Mouse (Mus musculus) neural tube, embryonic 15.5 days (tissue): ENCODE data around the gene Epha2. TPM values are rescaled to one million over a fixed set of nuclear protein-coding genes. Genes with fewer than 3 reads are reported as not detected.

Experiments used
- ATAC-seq: fragments of 200-750 bp; cut with Nextera tagmentation; 2 replicates; pipeline ENCODE4 v1.8.0; 2017; ENCODE audit warnings: mild to moderate bottlenecking, moderate TSS enrichment, moderate library complexity; ENCODE audit not compliant: low FRiP score
- H3K27ac ChIP-seq: fragments of 300-500 bp; sonication (generic); replicated peaks from 2 replicates; pipeline ENCODE4 v1.5.1; 2015; ENCODE audit warnings: mild to moderate bottlenecking, inconsistent platforms
- H3K27me3 ChIP-seq: fragments of 300-500 bp; sonication (generic); replicated peaks from 2 replicates; pipeline ENCODE4 v1.6.1; 2015; ENCODE audit warnings: inconsistent platforms
- H3K36me3 ChIP-seq: fragments of 300-500 bp; sonication (generic); 2 replicates; pipeline ENCODE4 v1.6.1; 2015; ENCODE audit warnings: inconsistent platforms
- H3K4me1 ChIP-seq: fragments of 300-500 bp; sonication (generic); 2 replicates; pipeline ENCODE4 v1.6.1; 2015; ENCODE audit warnings: inconsistent platforms
- H3K4me2 ChIP-seq: fragments of 300-500 bp; sonication (generic); 2 replicates; pipeline ENCODE4 v1.6.1; 2015; ENCODE audit warnings: inconsistent platforms, mild to moderate bottlenecking, moderate library complexity
- H3K4me3 ChIP-seq: fragments of 300-500 bp; sonication (generic); replicated peaks from 2 replicates; pipeline ENCODE4 v1.5.1; 2015; ENCODE audit warnings: mild to moderate bottlenecking, inconsistent platforms
- H3K9ac ChIP-seq: fragments of 300-500 bp; sonication (generic); replicated peaks from 2 replicates; pipeline ENCODE4 v1.6.1; 2015; ENCODE audit warnings: mild to moderate bottlenecking, inconsistent platforms
- H3K9me3 ChIP-seq: fragments of 300-500 bp; sonication (generic); replicated peaks from 2 replicates; pipeline ENCODE4 v1.6.1; 2016; ENCODE audit warnings: inconsistent platforms
- WGBS: fragments of 180-500 bp; shearing (Covaris S2); methylation state at CpG from one replicate; pipeline ENCODE4 v1.1.7; 2015; ENCODE audit warnings: mixed read lengths; 5-methylcytosine and 5-hydroxymethylcytosine counted together
- polyA plus RNA-seq: library from polyadenylated mRNA; unstranded; fragments of >200 nt; fragmentation: Nextera tagmentation; extraction: Ambion mirVana; gene quantifications from 2 replicates; pipeline ENCODE4 v1.2.1, GENCODE M21; 2015

Gene Epha2
- polyA plus RNA-seq, 1 experiment from 2014 or later = 0.87 TPM

- H3K4me1 ChIP-seq = peaks cover 25% of the 10 kb centered on the region
- H3K36me3 ChIP-seq = no peaks in the 10 kb centered on the region
- WGBS = 96% methylated on average over 22 of the region's 22 CpGs
- H3K27me3 ChIP-seq = peaks cover 8% of the 10 kb centered on the region
- no peak overlapping the region for H3K4me3 ChIP-seq
- no peak overlapping the region for H3K27ac ChIP-seq
- H3K4me2 ChIP-seq = no peak overlapping the region
- H3K9me3 ChIP-seq = no peaks in the 10 kb centered on the region
- H3K9ac ChIP-seq = no peak overlapping the region
- no peak for ATAC-seq
These were observed 7.3 kb downstream of the Epha2 start for GRCm38 (mm10) chr4:141308381-141308780.

- H3K27me3 ChIP-seq = peaks cover 2% of the 10 kb centered on the region; the same call in 1 of the 2 replicates
- ATAC-seq = no peak
- 94% methylated on average over 34 of the region's 34 CpGs for WGBS
These were observed 8.1 kb downstream of the Epha2 start for GRCm38 (mm10) chr4:141308857-141309772.

GRCm38 (mm10) chr4:141309773-141310145, 8.7 kb downstream of the Epha2 start:
- 45% methylated on average over 10 of the region's 10 CpGs for WGBS
- Histone ChIP-seq H3K36me3 (no peaks in the 10 kb centered on the region), H3K4me1 (peaks cover 28% of the 10 kb centered on the region), H3K27ac (no peak overlapping the region), H3K27me3 (no peaks in the 10 kb centered on the region), H3K4me2 (no peak overlapping the region), H3K9me3 (no peaks in the 10 kb centered on the region), H3K9ac (no peak overlapping the region), H3K4me3 (no peak overlapping the region)
- ATAC-seq = no peak

More at GRCm38 (mm10) chr4:141308857-141309772, 8.1 kb downstream of the Epha2 start:
- Histone ChIP-seq H3K4me1 (peaks cover 28% of the 10 kb centered on the region), H3K27ac (no peak overlapping the region), H3K4me3 (no peak overlapping the region), H3K9ac (no peak overlapping the region), H3K9me3 (no peaks in the 10 kb centered on the region), H3K36me3 (no peaks in the 10 kb centered on the region), H3K4me2 (no peak overlapping the region)

- H3K9ac ChIP-seq = no peak overlapping the region
- no peaks in the 10 kb centered on the region for H3K9me3 ChIP-seq
- no peaks in the 10 kb centered on the region for H3K36me3 ChIP-seq
- H3K4me1 ChIP-seq = peaks cover 28% of the 10 kb centered on the region
- no peak for ATAC-seq
- H3K4me2 ChIP-seq = no peak overlapping the region
- no peak overlapping the region for H3K27ac ChIP-seq
- 22% methylated on average over 8 of the region's 8 CpGs for WGBS
- no peak overlapping the region for H3K4me3 ChIP-seq
- no peaks in the 10 kb centered on the region for H3K27me3 ChIP-seq
These were observed 9.2 kb downstream of the Epha2 start for GRCm38 (mm10) chr4:141310191-141310606.

- no peak overlapping the region for H3K27ac ChIP-seq
- no peak for ATAC-seq
- H3K27me3 ChIP-seq = no peaks in the 10 kb centered on the region
- peaks cover 26% of the 10 kb centered on the region for H3K4me1 ChIP-seq
- H3K9ac ChIP-seq = no peak overlapping the region
- H3K9me3 ChIP-seq = no peaks in the 10 kb centered on the region
- no peaks in the 10 kb centered on the region for H3K36me3 ChIP-seq
- 86% methylated on average over 7 of the region's 7 CpGs for WGBS
- no peak overlapping the region for H3K4me3 ChIP-seq
- no peak overlapping the region for H3K4me2 ChIP-seq
These were observed 10.0 kb downstream of the Epha2 start for GRCm38 (mm10) chr4:141311078-141311477.

GRCm38 (mm10) chr4:141311506-141311905, 10.5 kb downstream of the Epha2 start:
- no peaks in the 10 kb centered on the region for H3K36me3 ChIP-seq
- no peaks in the 10 kb centered on the region for H3K9me3 ChIP-seq
- ATAC-seq = no peak
- H3K4me3 ChIP-seq = no peak overlapping the region
- H3K27ac ChIP-seq = no peak overlapping the region
- WGBS = 71% methylated on average over 6 of the region's 6 CpGs
- no peaks in the 10 kb centered on the region for H3K27me3 ChIP-seq
- H3K4me1 ChIP-seq = peaks cover 22% of the 10 kb centered on the region
- no peak overlapping the region for H3K4me2 ChIP-seq
- no peak overlapping the region for H3K9ac ChIP-seq

GRCm38 (mm10) chr4:141311908-141312307, 10.9 kb downstream of the Epha2 start:
- Histone ChIP-seq H3K9ac (no peak overlapping the region), H3K4me1 (peaks cover 18% of the 10 kb centered on the region), H3K27me3 (no peaks in the 10 kb centered on the region), H3K27ac (no peak overlapping the region), H3K36me3 (no peaks in the 10 kb centered on the region), H3K9me3 (no peaks in the 10 kb centered on the region), H3K4me2 (no peak overlapping the region), H3K4me3 (no peak overlapping the region)
- WGBS = 86% methylated on average over 2 of the region's 2 CpGs
- ATAC-seq = no peak

GRCm38 (mm10) chr4:141312513-141313131, 11.6 kb downstream of the Epha2 start:
- no peak for ATAC-seq
- no peak overlapping the region for H3K9ac ChIP-seq

GRCm38 (mm10) chr4:141313481-141313880, 12.4 kb downstream of the Epha2 start:
- Histone ChIP-seq H3K4me3 (no peak overlapping the region), H3K9me3 (no peaks in the 10 kb centered on the region), H3K4me1 (peaks cover 17% of the 10 kb centered on the region), H3K4me2 (no peak overlapping the region), H3K36me3 (no peaks in the 10 kb centered on the region), H3K27me3 (no peaks in the 10 kb centered on the region), H3K27ac (no peak overlapping the region), H3K9ac (no peak overlapping the region)
- ATAC-seq = no peak
- WGBS = 63% methylated on average over 8 of the region's 8 CpGs

More at GRCm38 (mm10) chr4:141312513-141313131, 11.6 kb downstream of the Epha2 start:
- Histone ChIP-seq H3K27me3 (no peaks in the 10 kb centered on the region), H3K27ac (no peak overlapping the region), H3K9me3 (no peaks in the 10 kb centered on the region), H3K36me3 (no peaks in the 10 kb centered on the region), H3K4me3 (no peak overlapping the region), H3K4me1 (peaks cover 17% of the 10 kb centered on the region), H3K4me2 (no peak overlapping the region)
- 89% methylated on average over 17 of the region's 17 CpGs for WGBS

- Histone ChIP-seq H3K9me3 (no peaks in the 10 kb centered on the region), H3K36me3 (no peaks in the 10 kb centered on the region), H3K4me2 (no peak overlapping the region), H3K9ac (no peak overlapping the region), H3K4me3 (no peak overlapping the region), H3K27me3 (no peaks in the 10 kb centered on the region), H3K4me1 (peaks cover 17% of the 10 kb centered on the region), H3K27ac (no peak overlapping the region)
- ATAC-seq = no peak
- WGBS = 79% methylated on average over 11 of the region's 11 CpGs
These were observed 12.9 kb downstream of the Epha2 start for GRCm38 (mm10) chr4:141313924-141314323.

- WGBS = 91% methylated on average over 6 of the region's 6 CpGs
These were observed 13.7 kb downstream of the Epha2 start for GRCm38 (mm10) chr4:141314745-141315144.

GRCm38 (mm10) chr4:141316023-141316422, 15.0 kb downstream of the Epha2 start:
- no peak overlapping the region for H3K9ac ChIP-seq
- H3K4me1 ChIP-seq = peaks cover 4% of the 10 kb centered on the region; the same call in 1 of the 2 replicates
- H3K27me3 ChIP-seq = no peaks in the 10 kb centered on the region
- 84% methylated on average over 7 of the region's 7 CpGs for WGBS
- H3K36me3 ChIP-seq = no peaks in the 10 kb centered on the region
- ATAC-seq = no peak
- H3K9me3 ChIP-seq = no peaks in the 10 kb centered on the region
- no peak overlapping the region for H3K4me3 ChIP-seq
- no peak overlapping the region for H3K27ac ChIP-seq
- H3K4me2 ChIP-seq = no peak overlapping the region

More at GRCm38 (mm10) chr4:141314745-141315144, 13.7 kb downstream of the Epha2 start:
- ATAC-seq = no peak
- Histone ChIP-seq H3K4me1 (peaks cover 15% of the 10 kb centered on the region), H3K9ac (no peak overlapping the region), H3K27ac (no peak overlapping the region), H3K4me2 (no peak overlapping the region), H3K9me3 (no peaks in the 10 kb centered on the region), H3K36me3 (no peaks in the 10 kb centered on the region), H3K27me3 (no peaks in the 10 kb centered on the region), H3K4me3 (no peak overlapping the region)
